Mouse (Mus musculus) thymus, adult 2 months (tissue): ENCODE data around the gene Tekt1. TPM values are rescaled to one million over a fixed set of nuclear protein-coding genes. Genes with fewer than 3 reads are reported as not detected.

Experiments used
- DNase-seq: peaks from one replicate; pipeline ENCODE4 v3.0.0; 2021
- H3K27ac ChIP-seq: fragments of 200-500 bp; 2 replicates; pipeline ENCODE4 v1.5.1; 2012; ENCODE audit warnings: low read length, control low read depth; ENCODE audit not compliant: control insufficient read depth, insufficient read depth
- H3K27me3 ChIP-seq: fragments of 200-500 bp; 2 replicates; pipeline ENCODE4 v1.6.1; 2012; ENCODE audit warnings: mild to moderate bottlenecking, low read length, moderate library complexity, mixed read lengths; ENCODE audit not compliant: control insufficient read depth, insufficient read depth
- H3K36me3 ChIP-seq: fragments of 200-500 bp; 2 replicates; pipeline ENCODE4 v1.6.1; 2012; ENCODE audit warnings: mild to moderate bottlenecking, low read length, moderate library complexity; ENCODE audit not compliant: control insufficient read depth, insufficient read depth
- H3K4me1 ChIP-seq: fragments of 200-500 bp; replicated peaks from 2 replicates; pipeline ENCODE4 v1.6.1; 2012; ENCODE audit warnings: low read length; ENCODE audit not compliant: control insufficient read depth, insufficient read depth
- H3K4me3 ChIP-seq: fragments of 200-500 bp; 2 replicates; pipeline ENCODE4 v1.5.1; 2012; ENCODE audit warnings: mild to moderate bottlenecking, low read length, control low read depth, moderate library complexity; ENCODE audit not compliant: control insufficient read depth, insufficient read depth
- CTCF ChIP-seq: fragments of 200-500 bp; IDR thresholded peaks from 2 replicates; pipeline ENCODE4 v1.5.1; 2012; ENCODE audit warnings: mild to moderate bottlenecking, control low read depth, low read length, moderate library complexity, borderline replicate concordance; ENCODE audit not compliant: control insufficient read depth, poor library complexity, insufficient read depth; ENCODE audit errors: extremely low read depth
- POLR2A ChIP-seq: fragments of 200-500 bp; IDR thresholded peaks from 2 replicates; pipeline ENCODE4 v1.6.1; 2012; ENCODE audit warnings: mild to moderate bottlenecking, low read length, control low read depth, moderate library complexity; ENCODE audit not compliant: control insufficient read depth, poor library complexity, insufficient read depth; ENCODE audit errors: extremely low read depth
- WGBS: fragments of 180-500 bp; shearing (Covaris S2); methylation state at CpG from one replicate; pipeline ENCODE4 v1.1.7; 2018; 5-methylcytosine and 5-hydroxymethylcytosine counted together
- polyA plus RNA-seq: library from polyadenylated mRNA; depleted of rRNA; stranded (reverse); fragments of >200 nt; gene quantifications from 2 replicates; pipeline ENCODE4 v1.2.3, GENCODE M21; 2012

Tekt1 gene
- polyA plus RNA-seq, 1 experiment = 0.27 TPM

DNA sequence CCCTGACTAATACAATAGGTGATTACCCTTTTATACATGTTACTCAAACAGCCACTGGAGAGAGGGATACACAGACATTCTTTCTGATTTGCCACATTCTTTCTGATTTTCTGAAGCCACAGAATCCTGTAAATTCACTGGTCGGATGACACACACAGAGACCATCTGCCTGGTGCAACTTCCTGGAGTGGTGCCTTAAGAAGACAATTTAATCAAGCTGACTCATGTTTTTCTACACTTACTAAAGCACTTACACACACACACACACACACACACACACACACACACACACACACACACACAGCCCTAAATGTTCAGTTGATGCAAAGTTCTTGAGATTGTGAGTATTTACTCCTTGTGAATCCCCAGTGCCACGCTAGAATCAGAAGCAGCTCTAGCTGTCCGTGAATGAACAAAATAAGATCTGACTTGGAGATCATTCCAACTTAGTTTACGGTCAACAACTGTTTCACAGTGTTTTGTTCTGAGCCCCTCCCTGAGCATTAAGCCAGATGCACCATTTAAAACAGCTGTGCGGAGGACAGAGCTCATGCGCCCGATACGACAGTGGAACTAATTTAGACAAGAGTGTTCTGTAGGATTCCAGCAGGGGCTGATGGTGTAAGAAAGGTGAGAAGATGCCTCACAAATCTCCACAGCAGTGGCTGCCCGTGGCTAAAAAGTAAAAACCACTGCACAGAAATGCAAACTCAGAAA lies 29.1 kb downstream of the Tekt1 start:
- H3K27me3 ChIP-seq = no peaks in the 10 kb centered on the region
- H3K27ac ChIP-seq = no peak overlapping the region
- no peaks in the 10 kb centered on the region for H3K36me3 ChIP-seq
- 86% methylated on average over 9 of the region's 9 CpGs for WGBS
- no peaks in the 10 kb centered on the region for H3K4me1 ChIP-seq
- no peak overlapping the region for H3K4me3 ChIP-seq
- no peak for DNase-seq
- TF ChIP-seq POLR2A = no peak

DNA sequence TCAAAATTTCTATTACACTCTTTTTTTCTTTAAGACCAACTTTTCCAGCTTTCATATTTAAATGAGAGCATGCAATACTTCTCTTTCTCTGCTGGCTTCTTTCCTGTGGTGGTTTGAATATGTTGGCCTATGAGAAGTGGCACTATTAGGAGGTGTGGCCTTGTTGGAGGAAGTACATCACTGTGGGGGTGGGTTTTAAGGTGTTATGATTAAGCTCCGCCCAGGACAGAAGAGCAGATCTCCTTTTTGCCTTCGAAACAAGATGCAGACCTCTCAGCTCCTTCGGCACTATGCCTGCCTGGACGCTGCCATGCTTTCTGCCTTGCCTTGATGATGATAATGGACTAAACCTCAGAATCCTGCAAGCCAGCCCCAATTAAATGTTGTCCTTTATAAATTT lies 36.5 kb downstream of the Tekt1 start:
- Histone ChIP-seq H3K4me1 (no peaks in the 10 kb centered on the region), H3K27ac (no peak overlapping the region), H3K27me3 (no peaks in the 10 kb centered on the region), H3K4me3 (no peak overlapping the region), H3K36me3 (no peaks in the 10 kb centered on the region)
- no peak for DNase-seq
- TF ChIP-seq POLR2A (no peak), CTCF (no peak)
- WGBS = 82% methylated on average over 4 of the region's 4 CpGs

DNA sequence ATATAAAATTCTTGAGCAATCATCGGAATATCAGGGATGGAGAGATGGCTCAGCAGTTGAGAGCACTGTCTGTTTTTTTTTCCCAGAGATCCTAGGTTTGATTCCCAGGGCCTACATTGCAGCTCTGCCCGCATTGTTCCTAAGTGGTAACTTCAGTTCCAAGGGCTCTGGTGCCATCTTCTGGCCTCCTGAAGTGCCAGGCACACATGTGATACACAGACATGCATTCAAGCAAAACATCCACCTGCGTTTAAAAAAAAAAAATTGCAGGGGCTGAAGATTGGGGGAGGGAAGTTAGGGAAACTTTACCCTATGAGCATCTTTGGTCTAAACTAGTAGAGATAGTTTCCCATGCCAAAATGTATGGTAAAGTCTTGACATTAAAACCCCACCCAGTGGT lies 37.8 kb downstream of the Tekt1 start:
- Histone ChIP-seq H3K27ac (no peak overlapping the region), H3K4me1 (no peaks in the 10 kb centered on the region), H3K4me3 (no peak overlapping the region), H3K36me3 (no peaks in the 10 kb centered on the region), H3K27me3 (no peaks in the 10 kb centered on the region)
- TF ChIP-seq POLR2A (no peak), CTCF (no peak)
- WGBS = 67% methylated on average over 3 of the region's 3 CpGs
- no peak for DNase-seq

DNA sequence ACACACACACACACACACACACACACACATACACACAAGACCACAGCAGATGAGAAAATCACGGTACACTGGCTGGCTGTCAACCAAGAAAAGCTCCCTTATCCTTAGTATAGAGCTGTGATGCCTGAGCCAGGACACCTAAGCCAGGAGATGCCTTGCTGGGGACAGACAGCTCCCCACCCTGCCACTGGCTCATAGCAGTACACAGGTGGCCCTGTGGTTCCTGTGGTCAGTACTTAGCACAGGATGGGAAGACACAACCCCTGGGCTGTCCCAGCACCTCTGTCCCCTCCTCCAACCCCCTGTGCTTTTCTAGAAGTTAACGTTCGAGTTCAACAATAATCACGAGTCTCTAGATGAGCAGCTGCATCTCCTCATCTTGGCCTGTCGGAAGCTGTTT lies 44.2 kb downstream of the Tekt1 start:
- no peaks in the 10 kb centered on the region for H3K4me1 ChIP-seq
- no peak overlapping the region for H3K27ac ChIP-seq
- TF ChIP-seq CTCF = no peak
- no peak for TF ChIP-seq POLR2A
- H3K4me3 ChIP-seq = no peak overlapping the region
- WGBS = 49% methylated on average over 5 of the region's 5 CpGs
- no peak for DNase-seq
- no peaks in the 10 kb centered on the region for H3K36me3 ChIP-seq
- H3K27me3 ChIP-seq = peaks cover 3% of the 10 kb centered on the region; the same call in 1 of the 2 replicates

DNA sequence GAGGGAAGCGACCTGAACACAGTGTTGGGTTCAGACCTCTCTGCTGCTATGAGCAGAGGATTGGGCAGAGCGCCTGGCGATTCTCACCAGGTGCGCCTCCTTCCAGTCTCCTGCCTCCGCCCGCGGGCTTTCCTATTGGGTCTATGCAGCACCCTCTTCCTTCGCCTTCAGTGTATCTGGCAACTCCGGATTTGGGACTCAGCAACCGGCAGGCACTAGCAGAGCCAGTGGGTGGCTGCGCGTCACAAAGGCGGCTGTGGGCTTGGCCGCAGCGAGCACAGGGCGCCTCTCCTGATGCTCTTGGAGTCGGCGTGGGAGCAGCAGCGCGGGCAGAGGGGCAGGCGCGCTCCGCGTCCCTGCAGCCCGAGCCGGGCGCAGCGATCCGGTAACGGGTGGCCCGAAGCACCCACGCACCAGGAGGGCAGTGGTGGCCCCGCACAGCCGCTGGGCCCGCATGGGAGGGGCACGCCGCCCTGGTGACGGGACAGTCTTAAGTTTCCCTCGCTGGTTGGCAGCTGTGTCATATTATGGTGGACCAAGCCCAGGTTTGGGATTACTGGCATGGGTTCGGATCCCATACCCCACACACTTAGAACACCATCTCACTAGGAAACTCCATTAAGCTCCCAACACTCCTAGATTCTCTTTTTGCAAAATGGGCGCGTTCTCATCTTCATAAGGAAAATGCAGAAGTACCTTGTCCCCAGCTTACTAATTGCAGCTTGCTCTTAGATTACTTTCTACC lies 47.9 kb downstream of the Tekt1 start, which contains the start of gene Fbxo39:
TSS of gene Fbxo39 (plus strand) at position 294 of the 745 bp plus-strand sequence.
- Histone ChIP-seq H3K4me1 (no peaks in the 10 kb centered on the region), H3K36me3 (no peaks in the 10 kb centered on the region), H3K27ac (no peak within 1 kb of the TSS), H3K4me3 (no peak within 1 kb of the TSS), H3K27me3 (peaks cover 3% of the 10 kb centered on the region; the same call in 1 of the 2 replicates)
- TF ChIP-seq CTCF = no peak
- no peak for TF ChIP-seq POLR2A
- DNase-seq = no peak
- 19% methylated on average over 42 of the region's 42 CpGs for WGBS

DNA sequence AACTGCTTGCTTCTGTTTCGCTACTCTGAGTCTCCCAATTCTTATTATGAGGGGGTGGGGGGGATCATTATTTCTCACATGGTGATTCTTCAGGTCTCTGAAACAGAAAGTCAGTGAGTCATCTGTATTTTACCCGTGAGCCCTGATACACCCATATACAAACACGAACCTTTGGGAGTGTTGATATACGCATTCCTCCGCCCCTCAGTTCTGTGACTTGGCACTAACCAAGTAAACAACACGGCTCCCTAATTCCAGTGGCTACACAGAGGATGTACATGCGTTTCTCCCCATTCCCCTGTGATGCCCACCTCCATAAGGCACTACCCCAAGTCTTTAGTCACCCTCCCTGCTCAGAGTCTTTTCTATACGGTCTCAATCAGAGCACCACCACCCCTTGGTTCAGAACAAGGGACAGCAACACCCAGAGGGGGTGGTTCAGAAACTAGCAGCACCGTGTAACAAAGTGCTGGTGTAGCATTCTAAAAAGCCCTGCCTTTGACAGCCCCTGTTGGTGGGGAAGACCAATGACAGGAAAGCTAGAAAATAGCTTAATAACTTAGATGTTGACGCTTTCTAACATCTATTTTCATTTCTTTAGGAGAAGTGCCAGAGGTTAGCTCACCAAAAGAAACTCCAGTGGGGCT lies 50.8 kb downstream of the Tekt1 start:
- no peak overlapping the region for H3K4me3 ChIP-seq
- no peaks in the 10 kb centered on the region for H3K4me1 ChIP-seq
- peaks cover 3% of the 10 kb centered on the region; the same call in 1 of the 2 replicates for H3K27me3 ChIP-seq
- H3K36me3 ChIP-seq = no peaks in the 10 kb centered on the region
- H3K27ac ChIP-seq = no peak overlapping the region
- WGBS = 96% methylated on average over 10 of the region's 10 CpGs
- no peak for DNase-seq
- no peak for TF ChIP-seq CTCF
- TF ChIP-seq POLR2A = no peak
